Mouse (Mus musculus): ENCODE measurements at regions not wholly inside any gene's neighbourhood (a gene's known extent, or its start where the extent isn't known, plus 50 kb on each side); places are given as distances from the start of the nearest gene placed in this dataset.

- H3K36me3 ChIP-seq (ENCODE audit: control insufficient read depth, insufficient read depth, low read length), result no peaks in the 10 kb centered on the region
- no peak overlapping the region for H3K4me3 ChIP-seq (ENCODE audit: low read length)
- no peaks in the 10 kb centered on the region for H3K9me3 ChIP-seq (ENCODE audit: control insufficient read depth, low read length)
- 1% methylated on average over 5 of the region's 5 CpGs for WGBS
- H3K4me2 ChIP-seq (ENCODE audit: low read depth, low read length), result no peak overlapping the region; the same call in 1 of the 2 replicates
- H3K9ac ChIP-seq (ENCODE audit: low read length), result no peak overlapping the region
- no peak for ATAC-seq (ENCODE audit: low read depth)
- H3K27ac ChIP-seq (ENCODE audit: low read length), result no peak overlapping the region
- H3K27me3 ChIP-seq (ENCODE audit: control insufficient read depth, insufficient read depth, low read depth, low read length), result no peaks in the 10 kb centered on the region
- no peaks in the 10 kb centered on the region; the same call in 1 of the 2 replicates for H3K4me1 ChIP-seq (replicated peaks; ENCODE audit: control insufficient read depth, insufficient read depth, low read length)
Measured at GRCm38 (mm10) chr1:88752332-88752731, 50.3 kb upstream of the Arl4c start.

DNA sequence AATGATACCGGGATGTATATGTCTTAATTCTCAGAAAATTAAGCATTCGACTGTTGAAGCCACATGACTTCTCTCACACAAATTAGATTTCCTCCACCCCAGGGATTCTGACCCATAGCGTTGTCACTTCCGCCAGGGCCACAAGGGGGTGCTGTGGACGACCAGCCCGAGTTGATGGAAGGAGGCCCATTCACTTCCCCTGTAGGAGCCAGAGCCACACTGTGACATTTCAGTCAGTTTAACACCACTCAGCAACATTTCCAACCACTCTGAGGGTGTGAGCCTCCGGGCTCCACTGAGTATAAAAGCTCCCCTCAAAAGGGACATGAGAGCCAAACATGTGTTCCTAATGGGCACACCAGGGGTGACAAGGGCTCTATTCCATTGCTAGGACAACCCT is 54.6 kb upstream of the Arl4c start:
- Histone ChIP-seq H3K36me3 (ENCODE audit: control insufficient read depth, insufficient read depth, low read length) (no peaks in the 10 kb centered on the region), H3K4me2 (ENCODE audit: low read depth, low read length) (no peak overlapping the region), H3K9ac (ENCODE audit: low read length) (no peak overlapping the region), H3K27me3 (ENCODE audit: control insufficient read depth, insufficient read depth, low read depth, low read length) (no peaks in the 10 kb centered on the region), H3K4me3 (ENCODE audit: low read length) (no peak overlapping the region), H3K27ac (ENCODE audit: low read length) (peak overlapping the region; percentile 78), H3K9me3 (ENCODE audit: control insufficient read depth, low read length) (no peaks in the 10 kb centered on the region), H3K4me1 (replicated peaks; ENCODE audit: control insufficient read depth, insufficient read depth, low read length) (no peaks in the 10 kb centered on the region; the same call in 1 of the 2 replicates)
- 74% methylated on average over 7 of the region's 7 CpGs for WGBS
- peak; percentile 21; the same call in 1 of the 2 replicates for ATAC-seq (ENCODE audit: low read depth)

DNA sequence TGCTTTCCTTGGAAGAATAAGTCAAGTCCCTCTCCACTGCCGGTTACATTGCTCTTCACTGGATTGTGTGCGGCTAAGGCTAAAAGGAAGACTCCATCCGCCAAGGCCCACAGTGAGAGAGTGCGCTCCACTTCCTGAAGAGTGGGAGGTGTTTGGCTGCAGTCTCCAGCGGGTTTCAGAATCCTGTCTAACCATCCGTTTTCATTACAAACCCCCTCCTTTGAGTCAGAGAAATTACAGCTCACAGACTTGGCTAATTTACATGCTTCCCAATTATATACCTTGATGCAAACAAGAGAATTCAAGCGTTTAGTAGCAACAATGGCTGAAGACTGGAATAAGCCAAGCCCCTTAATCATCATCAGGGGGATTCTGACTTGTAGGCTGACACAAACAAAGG is 55.1 kb upstream of the Arl4c start:
- H3K9ac ChIP-seq (ENCODE audit: low read length), result no peak overlapping the region
- H3K4me1 ChIP-seq (replicated peaks; ENCODE audit: control insufficient read depth, insufficient read depth, low read length), result no peaks in the 10 kb centered on the region; the same call in 1 of the 2 replicates
- no peaks in the 10 kb centered on the region for H3K36me3 ChIP-seq (ENCODE audit: control insufficient read depth, insufficient read depth, low read length)
- WGBS, result 36% methylated on average over 7 of the region's 7 CpGs
- H3K9me3 ChIP-seq (ENCODE audit: control insufficient read depth, low read length), result no peaks in the 10 kb centered on the region
- no peaks in the 10 kb centered on the region for H3K27me3 ChIP-seq (ENCODE audit: control insufficient read depth, insufficient read depth, low read depth, low read length)
- ATAC-seq (ENCODE audit: low read depth), result peak; percentile 71
- H3K4me3 ChIP-seq (ENCODE audit: low read length), result no peak overlapping the region
- no peak overlapping the region for H3K4me2 ChIP-seq (ENCODE audit: low read depth, low read length)
- H3K27ac ChIP-seq (ENCODE audit: low read length), result peak overlapping the region; percentile 78

DNA sequence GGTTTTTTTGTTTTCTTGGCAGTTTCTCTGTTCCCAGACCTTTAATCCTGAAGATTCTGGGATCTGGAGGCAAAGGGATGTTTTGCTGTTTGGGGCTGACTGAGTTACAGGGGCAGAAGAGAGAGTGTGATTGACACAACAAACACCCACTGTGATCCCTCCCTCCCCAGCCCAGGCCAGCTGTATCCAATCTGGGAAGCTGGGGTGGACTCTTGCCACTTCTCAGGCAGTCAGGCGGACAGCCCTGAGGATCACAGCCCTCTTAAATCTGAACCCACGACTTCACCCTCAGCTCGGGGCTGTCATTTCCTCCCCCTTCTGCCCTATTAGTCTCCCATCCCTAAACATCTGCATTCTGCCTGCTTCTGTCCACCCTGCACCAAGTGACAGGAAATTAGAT is 55.7 kb upstream of the Arl4c start:
- Histone ChIP-seq H3K27ac (ENCODE audit: low read length) (peak overlapping the region; percentile 78), H3K27me3 (ENCODE audit: control insufficient read depth, insufficient read depth, low read depth, low read length) (no peaks in the 10 kb centered on the region), H3K4me1 (replicated peaks; ENCODE audit: control insufficient read depth, insufficient read depth, low read length) (no peaks in the 10 kb centered on the region; the same call in 1 of the 2 replicates), H3K36me3 (ENCODE audit: control insufficient read depth, insufficient read depth, low read length) (no peaks in the 10 kb centered on the region), H3K9me3 (ENCODE audit: control insufficient read depth, low read length) (no peaks in the 10 kb centered on the region), H3K9ac (ENCODE audit: low read length) (no peak overlapping the region), H3K4me3 (ENCODE audit: low read length) (no peak overlapping the region), H3K4me2 (ENCODE audit: low read depth, low read length) (no peak overlapping the region)
- WGBS, result 12% methylated on average over 3 of the region's 3 CpGs
- ATAC-seq (ENCODE audit: low read depth), result peak; percentile 84

GRCm38 (mm10) chr1:88760643-88761042 is 58.6 kb upstream of the Arl4c start:
- 69% methylated on average over 11 of the region's 11 CpGs for WGBS
- Histone ChIP-seq H3K9me3 (ENCODE audit: control insufficient read depth, low read length) (no peaks in the 10 kb centered on the region), H3K4me3 (ENCODE audit: low read length) (no peak overlapping the region), H3K27me3 (ENCODE audit: control insufficient read depth, insufficient read depth, low read depth, low read length) (no peaks in the 10 kb centered on the region), H3K9ac (ENCODE audit: low read length) (no peak overlapping the region), H3K4me1 (replicated peaks; ENCODE audit: control insufficient read depth, insufficient read depth, low read length) (no peaks in the 10 kb centered on the region; the same call in 1 of the 2 replicates), H3K27ac (ENCODE audit: low read length) (no peak overlapping the region), H3K4me2 (ENCODE audit: low read depth, low read length) (no peak overlapping the region), H3K36me3 (ENCODE audit: control insufficient read depth, insufficient read depth, low read length) (no peaks in the 10 kb centered on the region)
- ATAC-seq (ENCODE audit: low read depth), result no peak

DNA sequence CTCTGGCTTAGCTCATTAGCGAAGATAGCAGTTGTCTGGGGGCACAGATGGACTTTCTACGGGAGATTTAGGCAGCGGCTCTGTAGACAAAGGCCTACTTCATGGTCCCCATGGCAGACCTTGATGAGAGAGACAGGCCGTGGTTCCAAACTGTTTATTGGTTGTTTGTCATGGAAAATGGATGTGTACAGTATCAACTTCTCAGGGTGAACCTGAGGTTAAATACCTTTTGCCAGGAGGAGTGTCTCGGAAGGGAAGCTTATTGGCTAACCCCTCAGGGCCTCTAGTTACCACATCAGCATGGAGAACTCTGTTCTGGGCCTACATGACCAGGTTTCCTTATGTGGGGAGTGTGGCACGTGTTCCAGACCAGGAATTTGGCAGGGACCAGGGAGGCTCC is 59.1 kb upstream of the Arl4c start:
- Histone ChIP-seq H3K4me3 (ENCODE audit: low read length) (no peak overlapping the region), H3K27me3 (ENCODE audit: control insufficient read depth, insufficient read depth, low read depth, low read length) (no peaks in the 10 kb centered on the region), H3K4me1 (replicated peaks; ENCODE audit: control insufficient read depth, insufficient read depth, low read length) (no peaks in the 10 kb centered on the region; the same call in 1 of the 2 replicates), H3K36me3 (ENCODE audit: control insufficient read depth, insufficient read depth, low read length) (no peaks in the 10 kb centered on the region), H3K27ac (ENCODE audit: low read length) (no peak overlapping the region), H3K9ac (ENCODE audit: low read length) (no peak overlapping the region), H3K4me2 (ENCODE audit: low read depth, low read length) (no peak overlapping the region), H3K9me3 (ENCODE audit: control insufficient read depth, low read length) (no peaks in the 10 kb centered on the region)
- ATAC-seq (ENCODE audit: low read depth), result no peak
- WGBS, result 73% methylated on average over 6 of the region's 6 CpGs

GRCm38 (mm10) chr1:88763725-88764364 is 61.8 kb upstream of the Arl4c start:
- no peak overlapping the region for H3K4me3 ChIP-seq (ENCODE audit: low read length)
- H3K9ac ChIP-seq (ENCODE audit: low read length), result no peak overlapping the region
- no peaks in the 10 kb centered on the region for H3K36me3 ChIP-seq (ENCODE audit: control insufficient read depth, insufficient read depth, low read length)
- ATAC-seq (ENCODE audit: low read depth), result no peak
- H3K4me2 ChIP-seq (ENCODE audit: low read depth, low read length), result no peak overlapping the region
- 52% methylated on average over 6 of the region's 6 CpGs for WGBS
- H3K27me3 ChIP-seq (ENCODE audit: control insufficient read depth, insufficient read depth, low read depth, low read length), result no peaks in the 10 kb centered on the region
- H3K9me3 ChIP-seq (ENCODE audit: control insufficient read depth, low read length), result no peaks in the 10 kb centered on the region
- H3K27ac ChIP-seq (ENCODE audit: low read length), result no peak overlapping the region
- H3K4me1 ChIP-seq (replicated peaks; ENCODE audit: control insufficient read depth, insufficient read depth, low read length), result no peaks in the 10 kb centered on the region

DNA sequence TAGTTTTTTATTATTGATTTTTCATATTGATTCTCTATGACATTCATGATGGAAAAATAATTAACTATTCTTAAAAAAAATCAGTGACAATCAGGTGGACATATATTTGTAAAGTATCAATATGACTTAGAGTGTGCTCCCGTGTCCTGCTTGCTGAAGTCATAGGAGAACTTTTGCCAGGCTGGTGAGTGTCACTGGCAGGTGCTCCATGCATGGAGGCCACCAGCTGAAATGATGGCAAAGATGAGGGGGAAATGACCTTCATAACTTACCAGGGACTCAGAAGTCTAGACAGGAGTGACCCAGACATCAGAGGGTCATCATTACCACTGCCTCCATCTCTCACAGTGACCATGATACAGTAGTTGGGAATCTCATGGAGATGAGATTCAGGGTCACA is 62.5 kb upstream of the Arl4c start:
- Histone ChIP-seq H3K9me3 (ENCODE audit: control insufficient read depth, low read length) (no peaks in the 10 kb centered on the region), H3K4me3 (ENCODE audit: low read length) (no peak overlapping the region), H3K4me1 (replicated peaks; ENCODE audit: control insufficient read depth, insufficient read depth, low read length) (no peaks in the 10 kb centered on the region), H3K36me3 (ENCODE audit: control insufficient read depth, insufficient read depth, low read length) (no peaks in the 10 kb centered on the region), H3K4me2 (ENCODE audit: low read depth, low read length) (no peak overlapping the region), H3K27ac (ENCODE audit: low read length) (no peak overlapping the region), H3K9ac (ENCODE audit: low read length) (no peak overlapping the region), H3K27me3 (ENCODE audit: control insufficient read depth, insufficient read depth, low read depth, low read length) (no peaks in the 10 kb centered on the region)
- WGBS, result 94% methylated on average over 1 of the region's 1 CpGs
- no peak for ATAC-seq (ENCODE audit: low read depth)

DNA sequence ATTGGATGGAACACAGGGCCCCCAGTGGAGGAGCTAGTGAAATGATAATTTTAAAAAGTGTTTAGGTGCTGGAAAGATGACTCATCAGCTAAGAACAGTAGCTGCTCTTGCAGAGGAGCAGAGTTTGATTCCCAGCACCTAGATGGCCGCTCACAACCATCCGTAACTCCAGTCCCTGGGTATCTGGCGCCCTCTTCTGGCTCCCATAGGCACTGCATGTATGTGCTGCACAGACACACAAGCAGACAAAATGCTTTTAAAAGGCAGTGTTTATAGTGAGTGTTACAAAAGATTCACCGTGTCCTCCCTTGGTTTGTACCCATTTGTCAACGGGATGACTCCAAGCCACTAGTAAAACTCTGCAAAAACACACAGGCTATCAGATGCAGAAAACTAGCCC is 75.0 kb upstream of the Arl4c start:
- 84% methylated on average over 5 of the region's 5 CpGs for WGBS
- Histone ChIP-seq H3K9me3 (ENCODE audit: control insufficient read depth, low read length) (0 out of 2 replicates have a peak, but pooled peaks cover 3% of the 10 kb centered on the region), H3K4me2 (ENCODE audit: low read depth, low read length) (no peak overlapping the region), H3K36me3 (ENCODE audit: control insufficient read depth, insufficient read depth, low read length) (no peaks in the 10 kb centered on the region), H3K27me3 (ENCODE audit: control insufficient read depth, insufficient read depth, low read depth, low read length) (no peaks in the 10 kb centered on the region), H3K4me3 (ENCODE audit: low read length) (no peak overlapping the region), H3K4me1 (replicated peaks; ENCODE audit: control insufficient read depth, insufficient read depth, low read length) (no peaks in the 10 kb centered on the region), H3K27ac (ENCODE audit: low read length) (no peak overlapping the region), H3K9ac (ENCODE audit: low read length) (no peak overlapping the region)
- ATAC-seq (ENCODE audit: low read depth), result no peak

Measured in lung, embryonic 16.5 days (tissue).